Comparison of ENCODE assay signal across 13 mouse cellular contexts in the genomic region with DNA sequence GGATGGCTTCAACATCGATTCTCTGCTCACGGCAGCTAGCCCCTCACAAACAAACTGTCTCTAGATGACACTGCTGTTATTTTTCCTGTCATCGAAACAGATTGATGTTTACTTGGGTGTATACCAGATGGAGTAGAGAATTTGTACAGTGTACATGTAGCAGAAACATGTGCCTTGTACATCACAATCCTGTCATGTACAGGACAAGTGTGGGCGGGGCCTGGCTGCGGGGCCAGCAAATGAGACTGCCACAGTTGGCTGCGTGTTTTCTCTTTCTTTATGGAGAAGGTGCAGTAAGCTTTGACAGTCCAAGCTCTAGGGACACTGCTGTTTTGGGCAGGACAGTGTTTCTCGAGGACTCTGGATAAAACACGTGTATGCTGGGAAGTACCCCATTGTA.
"Had no signal": no experiment of that assay in that cellular context is flagged by ENCODE, and none has a peak within 500 bp of the region (broad histone marks: within the 10 kb centered on the region; RNA-seq: fewer than 3 reads in every experiment).

No protein-coding gene starts in this region.

- ATAC-seq: intestine, postnatal 0 days had no signal

- H3K4me3 ChIP-seq: left cerebral cortex, adult 2 months; liver, embryonic 13.5 days had no signal

- H3K4me2 ChIP-seq: liver, embryonic 13.5 days; midbrain, embryonic 11.5 days had no signal

- H3K9me3 ChIP-seq: liver, embryonic 13.5 days had no signal

- H3K36me3 ChIP-seq: liver, embryonic 13.5 days had no signal

- H3K27ac ChIP-seq: left cerebral cortex, adult 2 months; liver, embryonic 13.5 days had no signal

- H3K27me3 ChIP-seq: liver, embryonic 13.5 days had no signal

- H3K9ac ChIP-seq: liver, embryonic 13.5 days had no signal

- DNase-seq: kidney, adult 2 months; kidney, postnatal 10 days; kidney, postnatal 36 days; liver, embryonic 13.5 days; lung, adult 2 months; lung, postnatal 14 days; lung, postnatal 4 days; midbrain, embryonic 14.5 days; thymus, adult 18-20 months; thymus, postnatal 36 days had no signal
